Mouse (Mus musculus) embryonic facial prominence, embryonic 11.5 days (tissue): ENCODE measurements around the gene 1600014C10Rik. TPM values are rescaled to one million over a fixed set of nuclear protein-coding genes. Genes with fewer than 3 reads are reported as not detected.
A peak's percentile ranks its signal among the peaks of the same experiment; 100 is the strongest.

Source experiments
- ATAC-seq: fragments of 200-750 bp; cut with Nextera tagmentation; replicated peaks from 2 replicates; pipeline ENCODE4 v1.8.0; 2017; ENCODE audit warnings: low read depth; ENCODE audit not compliant: insufficient number of reproducible peaks, low FRiP score, low TSS enrichment
- DNase-seq: peaks from one replicate; pipeline ENCODE4 v3.0.0-alpha.2; 2015; ENCODE audit warnings: low spot score
- H3K27ac ChIP-seq: fragments of 300-500 bp; sonication (generic); replicated peaks from 2 replicates; pipeline ENCODE4 v1.5.1; 2014; ENCODE audit warnings: mild to moderate bottlenecking, low read depth, low read length, control low read depth
- H3K27me3 ChIP-seq: fragments of 300-500 bp; sonication (generic); 2 replicates; pipeline ENCODE4 v1.6.1; 2014; ENCODE audit warnings: mild to moderate bottlenecking, low read length, moderate library complexity, mixed read lengths; ENCODE audit not compliant: control insufficient read depth, insufficient read depth
- H3K36me3 ChIP-seq: fragments of 300-500 bp; sonication (generic); replicated peaks from 2 replicates; pipeline ENCODE4 v1.6.1; 2014; ENCODE audit warnings: low read depth, mild to moderate bottlenecking, low read length, moderate library complexity, mixed read lengths; ENCODE audit not compliant: control insufficient read depth, insufficient read depth
- H3K4me1 ChIP-seq: fragments of 300-500 bp; sonication (generic); 2 replicates; pipeline ENCODE4 v1.6.1; 2014; ENCODE audit warnings: low read length, mixed read lengths; ENCODE audit not compliant: control insufficient read depth, insufficient read depth
- H3K4me2 ChIP-seq: fragments of 300-500 bp; sonication (generic); 2 replicates; pipeline ENCODE4 v1.6.1; 2014; ENCODE audit warnings: low read depth, mild to moderate bottlenecking, control low read depth, low read length, moderate library complexity
- H3K4me3 ChIP-seq: fragments of 300-500 bp; sonication (generic); 2 replicates; pipeline ENCODE4 v1.5.1; 2014; ENCODE audit warnings: low read depth, low read length, control low read depth
- H3K9ac ChIP-seq: fragments of 300-500 bp; sonication (generic); replicated peaks from 2 replicates; pipeline ENCODE4 v1.6.1; 2014; ENCODE audit warnings: mild to moderate bottlenecking, control low read depth, low read length
- H3K9me3 ChIP-seq: fragments of 300-500 bp; sonication (generic); replicated peaks from 2 replicates; pipeline ENCODE4 v1.6.1; 2016; ENCODE audit warnings: mild to moderate bottlenecking, low read length, inconsistent platforms, mixed read lengths; ENCODE audit not compliant: control insufficient read depth
- WGBS: fragments of 180-500 bp; shearing (Covaris S2); extraction: QIAGEN DNeasy Blood & Tissue Kit; methylation state at CpG from one replicate; pipeline ENCODE4 v1.1.7; 2014; 5-methylcytosine and 5-hydroxymethylcytosine counted together
- polyA plus RNA-seq: library from polyadenylated mRNA; unstranded; fragments of >200 nt; fragmentation: Nextera tagmentation; extraction: Ambion mirVana; gene quantifications from 2 replicates; pipeline ENCODE4 v1.2.1, GENCODE M21; 2014

1600014C10Rik gene
- polyA plus RNA-seq, 1 experiment from 2014 or later: 17.2 TPM

- 0 out of 2 replicates have a peak, but pooled peaks cover 2% of the 10 kb centered on the region for H3K36me3 ChIP-seq
- ATAC-seq: no peak
- no peaks in the 10 kb centered on the region for H3K9me3 ChIP-seq
- no peaks in the 10 kb centered on the region for H3K27me3 ChIP-seq
- no peak overlapping the region for H3K27ac ChIP-seq
- H3K9ac ChIP-seq: no peak overlapping the region
- DNase-seq: no peak
- 91% methylated on average over 7 of the region's 7 CpGs for WGBS
- H3K4me1 ChIP-seq: no peaks in the 10 kb centered on the region
- H3K4me2 ChIP-seq: no peak overlapping the region
- H3K4me3 ChIP-seq: no peak overlapping the region
Measured at GRCm38 (mm10) chr7:38220866-38221265, 37.8 kb downstream of the 1600014C10Rik start.

- no peaks in the 10 kb centered on the region for H3K9me3 ChIP-seq
- no peak for ATAC-seq
- no peaks in the 10 kb centered on the region for H3K27me3 ChIP-seq
- 85% methylated on average over 13 of the region's 13 CpGs for WGBS
- H3K4me3 ChIP-seq: no peak overlapping the region
- H3K4me2 ChIP-seq: no peak overlapping the region
- no peak overlapping the region for H3K27ac ChIP-seq
- no peak overlapping the region for H3K9ac ChIP-seq
- no peak for DNase-seq
- H3K36me3 ChIP-seq: 0 out of 2 replicates have a peak, but pooled peaks cover 2% of the 10 kb centered on the region
- H3K4me1 ChIP-seq: no peaks in the 10 kb centered on the region
Measured at GRCm38 (mm10) chr7:38224577-38225369, 41.8 kb downstream of the 1600014C10Rik start.

GRCm38 (mm10) chr7:38226226-38226625 is 43.2 kb downstream of the 1600014C10Rik start:
- no peak for ATAC-seq
- H3K4me2 ChIP-seq: no peak overlapping the region
- H3K9me3 ChIP-seq: no peaks in the 10 kb centered on the region
- no peak overlapping the region for H3K4me3 ChIP-seq
- H3K4me1 ChIP-seq: no peaks in the 10 kb centered on the region
- DNase-seq: no peak
- H3K27ac ChIP-seq: no peak overlapping the region
- 0 out of 2 replicates have a peak, but pooled peaks cover 2% of the 10 kb centered on the region for H3K36me3 ChIP-seq
- H3K9ac ChIP-seq: no peak overlapping the region
- H3K27me3 ChIP-seq: peaks cover 4% of the 10 kb centered on the region
- WGBS: 66% methylated on average over 2 of the region's 2 CpGs

- H3K27me3 ChIP-seq: peaks cover 4% of the 10 kb centered on the region
- H3K9ac ChIP-seq: peak overlapping the region; percentile 50
- H3K4me3 ChIP-seq: peak overlapping the region; percentile 51
- no peaks in the 10 kb centered on the region for H3K9me3 ChIP-seq
- no peaks in the 10 kb centered on the region for H3K4me1 ChIP-seq
- no peaks in the 10 kb centered on the region for H3K36me3 ChIP-seq
- under 1% methylated on average over 25 of the region's 25 CpGs for WGBS
- H3K27ac ChIP-seq: peak overlapping the region; percentile 53; the same call in 1 of the 2 replicates
- ATAC-seq (peak; percentile 61), DNase-seq (peak; percentile 74)
- H3K4me2 ChIP-seq: peak overlapping the region; percentile 88
Measured at GRCm38 (mm10) chr7:38227181-38227899, 44.3 kb downstream of the 1600014C10Rik start.

GRCm38 (mm10) chr7:38227900-38228298 is 44.9 kb downstream of the 1600014C10Rik start, which contains the start of gene Plekhf1:
Plekhf1 (minus strand) TSS chr7:38228016.
- no peaks in the 10 kb centered on the region for H3K36me3 ChIP-seq
- peak within 1 kb of the TSS; percentile 50 for H3K9ac ChIP-seq
- no peaks in the 10 kb centered on the region for H3K9me3 ChIP-seq
- under 1% methylated on average over 36 of the region's 36 CpGs for WGBS
- peaks cover 4% of the 10 kb centered on the region for H3K27me3 ChIP-seq
- DNase-seq (peak; percentile 96), ATAC-seq (peak; percentile 93)
- peak within 1 kb of the TSS; percentile 51 for H3K4me3 ChIP-seq
- peak within 1 kb of the TSS; percentile 53; the same call in 1 of the 2 replicates for H3K27ac ChIP-seq
- peak within 1 kb of the TSS; percentile 88 for H3K4me2 ChIP-seq
- H3K4me1 ChIP-seq: no peaks in the 10 kb centered on the region

- no peak overlapping the region for H3K27ac ChIP-seq
- H3K36me3 ChIP-seq: no peaks in the 10 kb centered on the region
- 26% methylated on average over 8 of the region's 8 CpGs for WGBS
- H3K4me2 ChIP-seq: peak overlapping the region; percentile 88
- no peak for DNase-seq
- H3K27me3 ChIP-seq: peaks cover 4% of the 10 kb centered on the region
- H3K4me3 ChIP-seq: peak overlapping the region; percentile 51
- H3K9ac ChIP-seq: peak overlapping the region; percentile 32; the same call in 1 of the 2 replicates
- no peaks in the 10 kb centered on the region for H3K4me1 ChIP-seq
- no peak for ATAC-seq
- H3K9me3 ChIP-seq: no peaks in the 10 kb centered on the region
Measured at GRCm38 (mm10) chr7:38228329-38228728, 45.3 kb downstream of the 1600014C10Rik start.

- no peak for ATAC-seq
- Histone ChIP-seq H3K9ac (no peak overlapping the region), H3K4me2 (no peak overlapping the region), H3K36me3 (no peaks in the 10 kb centered on the region), H3K4me3 (no peak overlapping the region), H3K27ac (no peak overlapping the region), H3K27me3 (peaks cover 4% of the 10 kb centered on the region), H3K9me3 (no peaks in the 10 kb centered on the region), H3K4me1 (no peaks in the 10 kb centered on the region)
- no peak for DNase-seq
- WGBS: 16% methylated on average over 8 of the region's 8 CpGs
Measured at GRCm38 (mm10) chr7:38230285-38230684, 47.3 kb downstream of the 1600014C10Rik start.
